Mouse (Mus musculus) heart, embryonic 14.5 days (tissue): ENCODE results near the gene Cdh13. TPM values are rescaled to one million over a fixed set of nuclear protein-coding genes. Genes with fewer than 3 reads are reported as not detected.

ENCODE experiments used
- ATAC-seq: fragments of 200-750 bp; cut with Nextera tagmentation; 2 replicates; pipeline ENCODE4 v1.8.0; 2017; ENCODE audit warnings: low read depth, moderate TSS enrichment; ENCODE audit not compliant: insufficient number of reproducible peaks, insufficient read depth, low FRiP score
- H3K27ac ChIP-seq, 2 experiments: fragments of 200-500 bp in 1 of 2; fragments of 300-500 bp in 1 of 2; sonication (generic) in 1 of 2; replicated peaks in 1 of 2; 2 replicates each; pipeline ENCODE4 v1.5.1; 2012 to 2014; ENCODE audit warnings: low read depth in 2 of 2, low read length in 2 of 2, control low read depth in 1 of 2, mild to moderate bottlenecking in 1 of 2, mixed read lengths in 1 of 2; ENCODE audit not compliant: control insufficient read depth in 1 of 2, insufficient read depth in 1 of 2
- H3K27me3 ChIP-seq: fragments of 300-500 bp; sonication (generic); 2 replicates; pipeline ENCODE4 v1.6.1; 2014; ENCODE audit warnings: mild to moderate bottlenecking, low read length, control low read depth; ENCODE audit not compliant: control insufficient read depth, insufficient read depth
- H3K36me3 ChIP-seq: fragments of 300-500 bp; sonication (generic); 2 replicates; pipeline ENCODE4 v1.6.1; 2014; ENCODE audit warnings: mild to moderate bottlenecking, control low read depth, low read length, mixed read lengths; ENCODE audit not compliant: control insufficient read depth, insufficient read depth
- H3K4me1 ChIP-seq, 2 experiments: fragments of 200-500 bp in 1 of 2; fragments of 300-500 bp in 1 of 2; sonication (generic) in 1 of 2; 2 replicates each; pipeline ENCODE4 v1.6.1; 2012 to 2014; ENCODE audit warnings: low read length in 2 of 2, control low read depth in 1 of 2, mixed read lengths in 1 of 2; ENCODE audit not compliant: control insufficient read depth in 2 of 2, insufficient read depth in 2 of 2
- H3K4me2 ChIP-seq: fragments of 300-500 bp; sonication (generic); 2 replicates; pipeline ENCODE4 v1.6.1; 2014; ENCODE audit warnings: mild to moderate bottlenecking, low read length
- H3K4me3 ChIP-seq, 2 experiments: fragments of 200-500 bp in 1 of 2; fragments of 300-500 bp in 1 of 2; sonication (generic) in 1 of 2; 2 replicates each; pipeline ENCODE4 v1.5.1; 2012 to 2014; ENCODE audit warnings: low read length in 2 of 2, mild to moderate bottlenecking in 2 of 2, control low read depth in 1 of 2, low read depth in 1 of 2, moderate library complexity in 1 of 2; ENCODE audit not compliant: control insufficient read depth in 1 of 2, insufficient read depth in 1 of 2
- H3K9ac ChIP-seq: fragments of 300-500 bp; sonication (generic); 2 replicates; pipeline ENCODE4 v1.6.1; 2014; ENCODE audit warnings: mild to moderate bottlenecking, low read length
- H3K9me3 ChIP-seq: fragments of 300-500 bp; sonication (generic); 2 replicates; pipeline ENCODE4 v1.6.1; 2016; ENCODE audit warnings: low read length, control low read depth; ENCODE audit not compliant: control insufficient read depth
- WGBS: fragments of 180-500 bp; shearing (Covaris S2); extraction: QIAGEN DNeasy Blood & Tissue Kit; methylation state at CpG from one replicate; pipeline ENCODE4 v1.1.7; 2014; 5-methylcytosine and 5-hydroxymethylcytosine counted together
- polyA plus RNA-seq: library from polyadenylated mRNA; unstranded; fragments of >200 nt; fragmentation: Nextera tagmentation; extraction: Ambion mirVana; gene quantifications from 2 replicates; pipeline ENCODE4 v1.2.1, GENCODE M21; 2014

Gene Cdh13
- polyA plus RNA-seq, 1 experiment from 2014 or later, result 94.9 TPM

GRCm38 (mm10) chr8:118628702-118629101 lies 345.2 kb downstream of the Cdh13 start:
- Histone ChIP-seq H3K27me3 (no peaks in the 10 kb centered on the region), H3K9me3 (no peaks in the 10 kb centered on the region), H3K4me1 (peaks cover 0 to 2% of the 10 kb centered on the region in 2 experiments; a peak in 1 of 4 replicates), H3K4me3 (no peak overlapping the region), H3K36me3 (no peaks in the 10 kb centered on the region), H3K4me2 (no peak overlapping the region), H3K27ac (no peak overlapping the region), H3K9ac (no peak overlapping the region)
- WGBS, result 81% methylated on average over 8 of the region's 8 CpGs
- ATAC-seq, result no peak

GRCm38 (mm10) chr8:118635296-118636060 lies 351.9 kb downstream of the Cdh13 start:
- Histone ChIP-seq H3K4me1 (no peaks in the 10 kb centered on the region), H3K4me2 (no peak overlapping the region), H3K27me3 (no peaks in the 10 kb centered on the region), H3K9me3 (no peaks in the 10 kb centered on the region), H3K36me3 (no peaks in the 10 kb centered on the region), H3K4me3 (no peak overlapping the region), H3K9ac (no peak overlapping the region), H3K27ac (no peak overlapping the region)
- no peak for ATAC-seq
- 72% methylated on average over 22 of the region's 22 CpGs for WGBS

GRCm38 (mm10) chr8:118639606-118640005 lies 356.1 kb downstream of the Cdh13 start:
- H3K4me2 ChIP-seq, result no peak overlapping the region
- no peaks in the 10 kb centered on the region for H3K4me1 ChIP-seq
- H3K9me3 ChIP-seq, result no peaks in the 10 kb centered on the region
- no peak overlapping the region for H3K9ac ChIP-seq
- H3K27ac ChIP-seq, result no peak overlapping the region
- ATAC-seq, result no peak
- H3K4me3 ChIP-seq, result no peak overlapping the region
- H3K27me3 ChIP-seq, result no peaks in the 10 kb centered on the region
- H3K36me3 ChIP-seq, result no peaks in the 10 kb centered on the region
- WGBS, result 71% methylated on average over 8 of the region's 8 CpGs

- Histone ChIP-seq H3K9me3 (no peaks in the 10 kb centered on the region), H3K27me3 (no peaks in the 10 kb centered on the region), H3K36me3 (no peaks in the 10 kb centered on the region), H3K4me2 (no peak overlapping the region), H3K9ac (no peak overlapping the region), H3K4me1 (no peaks in the 10 kb centered on the region), H3K27ac (no peak overlapping the region), H3K4me3 (no peak overlapping the region)
- ATAC-seq, result no peak
- WGBS, result 67% methylated on average over 4 of the region's 4 CpGs
Measured at GRCm38 (mm10) chr8:118641799-118642198, 358.3 kb downstream of the Cdh13 start.

- H3K27me3 ChIP-seq, result no peaks in the 10 kb centered on the region
- peaks cover 3% of the 10 kb centered on the region in 2 experiments for H3K4me1 ChIP-seq
- no peak for ATAC-seq
- no peak overlapping the region for H3K9ac ChIP-seq
- no peak overlapping the region for H3K4me2 ChIP-seq
- no peaks in the 10 kb centered on the region for H3K9me3 ChIP-seq
- no peak overlapping the region for H3K4me3 ChIP-seq
- H3K27ac ChIP-seq, result no peak overlapping the region
- H3K36me3 ChIP-seq, result no peaks in the 10 kb centered on the region
- WGBS, result 66% methylated on average over 6 of the region's 6 CpGs
Measured at GRCm38 (mm10) chr8:118648801-118649537, 365.4 kb downstream of the Cdh13 start.

GRCm38 (mm10) chr8:118649981-118650380 lies 366.4 kb downstream of the Cdh13 start:
- H3K4me3 ChIP-seq, result no peak overlapping the region
- H3K9ac ChIP-seq, result no peak overlapping the region
- no peaks in the 10 kb centered on the region for H3K36me3 ChIP-seq
- H3K4me1 ChIP-seq, result peaks cover 9 to 13% of the 10 kb centered on the region in 2 experiments
- WGBS, result 73% methylated on average over 4 of the region's 4 CpGs
- no peak for ATAC-seq
- H3K4me2 ChIP-seq, result no peak overlapping the region
- no peak overlapping the region for H3K27ac ChIP-seq
- H3K27me3 ChIP-seq, result no peaks in the 10 kb centered on the region
- no peaks in the 10 kb centered on the region for H3K9me3 ChIP-seq

GRCm38 (mm10) chr8:118662001-118662829 lies 378.7 kb downstream of the Cdh13 start:
- H3K27ac ChIP-seq, result no peak overlapping the region
- H3K4me3 ChIP-seq, result no peak overlapping the region
- no peak overlapping the region for H3K9ac ChIP-seq
- H3K4me1 ChIP-seq, result peaks cover 0 to 4% of the 10 kb centered on the region in 2 experiments; a peak in 1 of 4 replicates
- H3K9me3 ChIP-seq, result 0 out of 2 replicates have a peak, but pooled peaks cover 7% of the 10 kb centered on the region
- no peaks in the 10 kb centered on the region for H3K36me3 ChIP-seq
- H3K4me2 ChIP-seq, result no peak overlapping the region
- H3K27me3 ChIP-seq, result no peaks in the 10 kb centered on the region
- ATAC-seq, result peak; percentile 35
- WGBS, result 25% methylated on average over 8 of the region's 8 CpGs
